Mouse (Mus musculus): ENCODE results near the gene Bach2. TPM values are rescaled to one million over a fixed set of nuclear protein-coding genes. Genes with fewer than 3 reads are reported as not detected.

Gene Bach2
- polyA plus RNA-seq, 1 experiment, result 14.1 TPM

- TF ChIP-seq CTCF (IDR thresholded peaks at IDR 0.05; ENCODE audit: extremely low read depth, insufficient read depth, insufficient read length, insufficient replicate concordance), result no peak
- no peak for TF ChIP-seq POLR2A (IDR thresholded peaks at IDR 0.05; ENCODE audit: low read depth, low read length)
- no peak overlapping the region for H3K4me3 ChIP-seq (ENCODE audit: extremely low read depth, insufficient read depth, insufficient read length)
- H3K4me1 ChIP-seq (ENCODE audit: control insufficient read depth, insufficient read depth, insufficient read length), result no peaks in the 10 kb centered on the region
- DNase-seq (ENCODE audit: low read depth in 1 of 2, low spot score in 2 of 2), result no peak
- 82% methylated on average over 6 of the region's 6 CpGs for WGBS
- peaks cover 5% of the 10 kb centered on the region for H3K36me3 ChIP-seq (ENCODE audit: control insufficient read depth, insufficient read depth, low read length)
- no peaks in the 10 kb centered on the region for H3K27me3 ChIP-seq (ENCODE audit: control insufficient read depth, insufficient read depth, low read length)
- no peak overlapping the region for H3K27ac ChIP-seq (ENCODE audit: insufficient read depth, low read length)
Measured at GRCm38 (mm10) chr4:32518842-32519578, 280.4 kb downstream of the Bach2 start.

- TF ChIP-seq CTCF (IDR thresholded peaks at IDR 0.05; ENCODE audit: extremely low read depth, insufficient read depth, insufficient read length, insufficient replicate concordance) (no peak), POLR2A (IDR thresholded peaks at IDR 0.05; ENCODE audit: low read depth, low read length) (no peak)
Measured at GRCm38 (mm10) chr4:32520628-32521360, 282.2 kb downstream of the Bach2 start.

GRCm38 (mm10) chr4:32521361-32521740, 282.7 kb downstream of the Bach2 start:
- Histone ChIP-seq H3K4me3 (ENCODE audit: extremely low read depth, insufficient read depth, insufficient read length) (no peak overlapping the region), H3K27me3 (ENCODE audit: control insufficient read depth, insufficient read depth, low read length) (no peaks in the 10 kb centered on the region), H3K36me3 (ENCODE audit: control insufficient read depth, insufficient read depth, low read length) (peaks cover 4% of the 10 kb centered on the region), H3K27ac (ENCODE audit: insufficient read depth, low read length) (no peak overlapping the region), H3K4me1 (ENCODE audit: control insufficient read depth, insufficient read depth, insufficient read length) (no peaks in the 10 kb centered on the region; the same call in 1 of the 2 replicates)
- 88% methylated on average over 6 of the region's 6 CpGs for WGBS
- no peak for DNase-seq (ENCODE audit: low read depth in 1 of 2, low spot score in 2 of 2)
- TF ChIP-seq CTCF (IDR thresholded peaks at IDR 0.05; ENCODE audit: extremely low read depth, insufficient read depth, insufficient read length, insufficient replicate concordance) (no peak), POLR2A (IDR thresholded peaks at IDR 0.05; ENCODE audit: low read depth, low read length) (no peak)

More at GRCm38 (mm10) chr4:32520628-32521360, 282.2 kb downstream of the Bach2 start:
- Histone ChIP-seq H3K27ac (ENCODE audit: insufficient read depth, low read length) (no peak overlapping the region), H3K4me1 (ENCODE audit: control insufficient read depth, insufficient read depth, insufficient read length) (no peaks in the 10 kb centered on the region), H3K27me3 (ENCODE audit: control insufficient read depth, insufficient read depth, low read length) (no peaks in the 10 kb centered on the region), H3K4me3 (ENCODE audit: extremely low read depth, insufficient read depth, insufficient read length) (no peak overlapping the region), H3K36me3 (ENCODE audit: control insufficient read depth, insufficient read depth, low read length) (peaks cover 4% of the 10 kb centered on the region)
- WGBS, result 88% methylated on average over 18 of the region's 18 CpGs
- no peak for DNase-seq (ENCODE audit: low read depth in 1 of 2, low spot score in 2 of 2)

- Histone ChIP-seq H3K27me3 (ENCODE audit: control insufficient read depth, insufficient read depth, low read length) (no peaks in the 10 kb centered on the region), H3K4me3 (ENCODE audit: extremely low read depth, insufficient read depth, insufficient read length) (no peak overlapping the region), H3K27ac (ENCODE audit: insufficient read depth, low read length) (no peak overlapping the region), H3K36me3 (ENCODE audit: control insufficient read depth, insufficient read depth, low read length) (peaks cover 4% of the 10 kb centered on the region), H3K4me1 (ENCODE audit: control insufficient read depth, insufficient read depth, insufficient read length) (no peaks in the 10 kb centered on the region; the same call in 1 of the 2 replicates)
- DNase-seq (ENCODE audit: low read depth in 1 of 2, low spot score in 2 of 2), result no peak
- TF ChIP-seq CTCF (IDR thresholded peaks at IDR 0.05; ENCODE audit: extremely low read depth, insufficient read depth, insufficient read length, insufficient replicate concordance) (no peak), POLR2A (IDR thresholded peaks at IDR 0.05; ENCODE audit: low read depth, low read length) (no peak)
- 72% methylated on average over 2 of the region's 2 CpGs for WGBS
Measured at GRCm38 (mm10) chr4:32522013-32522412, 283.4 kb downstream of the Bach2 start.

GRCm38 (mm10) chr4:32524282-32524681, 285.7 kb downstream of the Bach2 start:
- no peak overlapping the region for H3K4me3 ChIP-seq (ENCODE audit: extremely low read depth, insufficient read depth, insufficient read length)
- 49% methylated on average over 2 of the region's 2 CpGs for WGBS

GRCm38 (mm10) chr4:32525000-32525399, 286.4 kb downstream of the Bach2 start:
- no peaks in the 10 kb centered on the region; the same call in 1 of the 2 replicates for H3K4me1 ChIP-seq (ENCODE audit: control insufficient read depth, insufficient read depth, insufficient read length)
- 82% methylated on average over 5 of the region's 5 CpGs for WGBS
- H3K27ac ChIP-seq (ENCODE audit: insufficient read depth, low read length), result no peak overlapping the region
- DNase-seq (ENCODE audit: low read depth in 1 of 2, low spot score in 2 of 2), result no peak
- TF ChIP-seq POLR2A (IDR thresholded peaks at IDR 0.05; ENCODE audit: low read depth, low read length), result no peak
- no peak for TF ChIP-seq CTCF (IDR thresholded peaks at IDR 0.05; ENCODE audit: extremely low read depth, insufficient read depth, insufficient read length, insufficient replicate concordance)
- no peaks in the 10 kb centered on the region for H3K27me3 ChIP-seq (ENCODE audit: control insufficient read depth, insufficient read depth, low read length)
- H3K36me3 ChIP-seq (ENCODE audit: control insufficient read depth, insufficient read depth, low read length), result peaks cover 7% of the 10 kb centered on the region
- H3K4me3 ChIP-seq (ENCODE audit: extremely low read depth, insufficient read depth, insufficient read length), result no peak overlapping the region

More at GRCm38 (mm10) chr4:32524282-32524681, 285.7 kb downstream of the Bach2 start:
- TF ChIP-seq CTCF (IDR thresholded peaks at IDR 0.05; ENCODE audit: extremely low read depth, insufficient read depth, insufficient read length, insufficient replicate concordance), result no peak
- TF ChIP-seq POLR2A (IDR thresholded peaks at IDR 0.05; ENCODE audit: low read depth, low read length), result no peak
- Histone ChIP-seq H3K4me1 (ENCODE audit: control insufficient read depth, insufficient read depth, insufficient read length) (no peaks in the 10 kb centered on the region; the same call in 1 of the 2 replicates), H3K27ac (ENCODE audit: insufficient read depth, low read length) (no peak overlapping the region), H3K27me3 (ENCODE audit: control insufficient read depth, insufficient read depth, low read length) (no peaks in the 10 kb centered on the region), H3K36me3 (ENCODE audit: control insufficient read depth, insufficient read depth, low read length) (peaks cover 4% of the 10 kb centered on the region)
- DNase-seq (ENCODE audit: low read depth in 1 of 2, low spot score in 2 of 2), result no peak

Data from spleen, adult 2 months (tissue).